In the genomic region with DNA sequence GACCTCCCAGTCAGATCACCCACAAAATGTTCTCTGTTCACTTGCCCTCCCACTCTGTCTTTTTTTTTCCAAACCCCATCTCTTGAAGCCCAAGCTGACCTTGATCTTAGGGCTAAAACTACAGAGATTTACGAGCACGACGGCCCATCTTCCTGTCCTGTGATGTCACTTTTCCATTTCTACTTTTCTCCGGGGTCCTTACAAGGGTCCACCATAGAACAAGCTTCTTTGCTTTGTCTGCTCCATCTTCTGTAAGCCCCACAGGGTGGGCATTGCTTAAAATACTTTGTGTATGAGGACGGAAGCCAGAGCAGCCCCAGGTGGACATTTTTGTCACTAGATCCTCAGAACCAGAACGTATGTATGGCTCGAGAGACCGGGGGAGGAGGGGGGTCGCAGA, we compare ENCODE assay signal across 13 mouse cellular contexts. TPM values are rescaled to one million over a fixed set of nuclear protein-coding genes. Genes with fewer than 3 reads are reported as not detected.
A peak's percentile ranks its signal among the peaks of the same experiment; 100 is the strongest.
DNase-seq lines count a peak whose midpoint lies in the region; ATAC-seq and TF ChIP-seq lines count a peak whose summit lies in the region.
"Had no signal": no experiment of that assay in that cellular context is flagged by ENCODE, and none has a peak within 500 bp of the region (broad histone marks: within the 10 kb centered on the region; RNA-seq: fewer than 3 reads in every experiment).

No protein-coding gene starts in this region.

- no peak for DNase-seq in forebrain, postnatal 0 days
- no peak for DNase-seq in kidney, postnatal 10 days
- DNase-seq in liver, postnatal 0 days, result no peak
- no peak for DNase-seq in right cerebral cortex, adult 18-20 months
- no peak for DNase-seq in thymus, adult 18-20 months
- DNase-seq: cerebellum, adult 2 months; kidney, adult 8-10 months; lung, postnatal 36 days; right cerebral cortex, postnatal 4 days had no signal

- H3K4me3 ChIP-seq in forebrain, postnatal 0 days (ENCODE audit: low read depth, low read length), result no peak overlapping the region
- H3K4me3 ChIP-seq in forebrain, embryonic 13.5 days, result no peak overlapping the region
- H3K4me3 ChIP-seq in kidney, embryonic 15.5 days (replicated peaks), result no peak overlapping the region
- H3K4me3 ChIP-seq in brown adipose tissue, adult 24 weeks (ENCODE audit: insufficient read depth, low read depth, low read length), result peak overlapping the region; percentile 38; the same call in 1 of the 2 replicates
- H3K4me3 ChIP-seq in liver, postnatal 0 days (ENCODE audit: low read depth, low read length), result no peak overlapping the region
- H3K4me3 ChIP-seq: limb, embryonic 15.5 days had no signal

- TF ChIP-seq EP300 in liver, postnatal 0 days (IDR thresholded peaks at IDR 0.05; ENCODE audit: low read depth), result no peak

- H3K27ac ChIP-seq in forebrain, postnatal 0 days (ENCODE audit: low read depth, low read length), result peak overlapping the region; percentile 54
- H3K27ac ChIP-seq in forebrain, embryonic 13.5 days, result no peak overlapping the region
- H3K27ac ChIP-seq in kidney, embryonic 15.5 days, result peak overlapping the region; percentile 45; the same call in 1 of the 2 replicates
- peak overlapping the region; percentile 40; the same call in 1 of the 2 replicates for H3K27ac ChIP-seq in brown adipose tissue, adult 24 weeks (replicated peaks; ENCODE audit: low read depth, low read length)
- peak overlapping the region; percentile 66 for H3K27ac ChIP-seq in liver, postnatal 0 days (ENCODE audit: low read depth)
- H3K27ac ChIP-seq: limb, embryonic 15.5 days had no signal

- H3K36me3 ChIP-seq in forebrain, postnatal 0 days (ENCODE audit: insufficient read depth), result no peaks in the 10 kb centered on the region
- H3K36me3 ChIP-seq in forebrain, embryonic 13.5 days (ENCODE audit: poor library complexity, severe bottlenecking), result no peaks in the 10 kb centered on the region
- no peaks in the 10 kb centered on the region for H3K36me3 ChIP-seq in kidney, embryonic 15.5 days
- no peaks in the 10 kb centered on the region for H3K36me3 ChIP-seq in liver, postnatal 0 days (replicated peaks; ENCODE audit: insufficient read depth, low read length)
- H3K36me3 ChIP-seq: limb, embryonic 15.5 days had no signal

- no peak overlapping the region for H3K9ac ChIP-seq in forebrain, postnatal 0 days
- no peak overlapping the region for H3K9ac ChIP-seq in forebrain, embryonic 13.5 days
- no peak overlapping the region for H3K9ac ChIP-seq in kidney, embryonic 15.5 days
- no peak overlapping the region for H3K9ac ChIP-seq in liver, postnatal 0 days (replicated peaks)
- H3K9ac ChIP-seq: limb, embryonic 15.5 days had no signal

- H3K9me3 ChIP-seq in forebrain, postnatal 0 days (ENCODE audit: low read length), result no peaks in the 10 kb centered on the region
- H3K9me3 ChIP-seq in forebrain, embryonic 13.5 days (replicated peaks), result no peaks in the 10 kb centered on the region
- H3K9me3 ChIP-seq in kidney, embryonic 15.5 days (replicated peaks), result no peaks in the 10 kb centered on the region
- H3K9me3 ChIP-seq in liver, postnatal 0 days (ENCODE audit: low read length), result no peaks in the 10 kb centered on the region
- H3K9me3 ChIP-seq: limb, embryonic 15.5 days had no signal

- no peak for TF ChIP-seq CTCF in forebrain, postnatal 0 days (IDR thresholded peaks at IDR 0.05; ENCODE audit: low read depth)
- no peak for TF ChIP-seq CTCF in liver, postnatal 0 days (IDR thresholded peaks at IDR 0.05; ENCODE audit: low read depth)

- no peak overlapping the region for H3K4me2 ChIP-seq in forebrain, postnatal 0 days (ENCODE audit: low read depth)
- H3K4me2 ChIP-seq in forebrain, embryonic 13.5 days, result no peak overlapping the region
- H3K4me2 ChIP-seq in kidney, embryonic 15.5 days, result no peak overlapping the region
- H3K4me2 ChIP-seq in liver, postnatal 0 days (ENCODE audit: low read depth, low read length), result 0 out of 2 replicates have a peak overlapping the region, but pooled peaks have one; percentile 13
- H3K4me2 ChIP-seq: limb, embryonic 15.5 days had no signal

- WGBS in forebrain, postnatal 0 days, result 48% methylated on average over 9 of the region's 9 CpGs
- WGBS in forebrain, embryonic 13.5 days, result 34% methylated on average over 9 of the region's 9 CpGs
- WGBS in kidney, embryonic 15.5 days, result 40% methylated on average over 9 of the region's 9 CpGs
- WGBS in liver, postnatal 0 days (ENCODE audit: insufficient replicate concordance), result 54% methylated on average over 9 of the region's 9 CpGs

- ATAC-seq in forebrain, postnatal 0 days, result no peak
- ATAC-seq in forebrain, embryonic 13.5 days, result no peak
- peak; percentile 18; the same call in 1 of the 2 replicates for ATAC-seq in kidney, embryonic 15.5 days (replicated peaks; ENCODE audit: low FRiP score)
- ATAC-seq in liver, postnatal 0 days, result no peak

- H3K4me1 ChIP-seq in forebrain, postnatal 0 days (ENCODE audit: insufficient read depth), result no peaks in the 10 kb centered on the region
- H3K4me1 ChIP-seq in forebrain, embryonic 13.5 days, result no peaks in the 10 kb centered on the region
- no peaks in the 10 kb centered on the region for H3K4me1 ChIP-seq in kidney, embryonic 15.5 days
- peaks cover 4% of the 10 kb centered on the region; the same call in 1 of the 2 replicates for H3K4me1 ChIP-seq in brown adipose tissue, adult 24 weeks (ENCODE audit: control insufficient read depth, insufficient read depth, insufficient read length, low read length)
- no peaks in the 10 kb centered on the region for H3K4me1 ChIP-seq in liver, postnatal 0 days (ENCODE audit: insufficient read depth)
- H3K4me1 ChIP-seq: limb, embryonic 15.5 days had no signal

- no peaks in the 10 kb centered on the region for H3K27me3 ChIP-seq in forebrain, postnatal 0 days (ENCODE audit: insufficient read depth, low read length)
- H3K27me3 ChIP-seq in forebrain, embryonic 13.5 days, result no peaks in the 10 kb centered on the region
- H3K27me3 ChIP-seq in kidney, embryonic 15.5 days, result peaks cover 6% of the 10 kb centered on the region; the same call in 1 of the 2 replicates
- H3K27me3 ChIP-seq in liver, postnatal 0 days (ENCODE audit: insufficient read depth, low read length), result no peaks in the 10 kb centered on the region

RNA-seq across cellular contexts. Expression of a gene that starts 32.4 kb away (rescaled TPM):
- total RNA-seq in forebrain, postnatal 0 days (2014; rRNA removed), result 141 and 144 TPM in 2 replicates
- polyA plus RNA-seq in forebrain, postnatal 0 days (2015; fragmentation: Nextera tagmentation; extraction: Ambion mirVana), result 223 and 255 TPM in 2 replicates
- polyA plus RNA-seq in forebrain, embryonic 13.5 days (2015; fragmentation: Nextera tagmentation; extraction: Ambion mirVana), result 266 and 278 TPM in 2 replicates
- 537 and 542 TPM in 2 replicates for polyA plus RNA-seq in kidney, embryonic 15.5 days (2015; fragmentation: Nextera tagmentation; extraction: Ambion mirVana)
- 57.3 and 65.9 TPM in 2 replicates for polyA plus RNA-seq in brown adipose tissue, adult 24 weeks (2012; ENCODE audit: insufficient read depth, insufficient read length, missing spikeins)
- polyA plus RNA-seq in liver, postnatal 0 days (2015; fragmentation: Nextera tagmentation; extraction: Ambion mirVana), result 194 and 217 TPM in 2 replicates
